Mouse (Mus musculus): ENCODE measurements around the gene Heg1.

The Heg1 gene

GRCm38 (mm10) chr16:33746074-33746676 is 62.0 kb downstream of the Heg1 start:
- no peak for DNase-seq

- DNase-seq: no peak
Measured at GRCm38 (mm10) chr16:33747346-33747954, 63.3 kb downstream of the Heg1 start.

GRCm38 (mm10) chr16:33747994-33748393 is 63.8 kb downstream of the Heg1 start:
- DNase-seq: no peak

- DNase-seq: peak in 1 of 2 experiments; percentile 20
Measured at GRCm38 (mm10) chr16:33751152-33751551, 67.0 kb downstream of the Heg1 start.

- peak; percentile 56 to 74 for DNase-seq
Measured at GRCm38 (mm10) chr16:33751590-33751989, 67.4 kb downstream of the Heg1 start.

- DNase-seq: no peak
Measured at GRCm38 (mm10) chr16:33752904-33753578, 68.9 kb downstream of the Heg1 start.

GRCm38 (mm10) chr16:33755293-33755692 is 71.1 kb downstream of the Heg1 start:
- DNase-seq: peak in 1 of 2 experiments; percentile 32

- DNase-seq: no peak
Measured at GRCm38 (mm10) chr16:33755961-33756360, 71.8 kb downstream of the Heg1 start.

- no peak for DNase-seq
Measured at GRCm38 (mm10) chr16:33756396-33756795, 72.2 kb downstream of the Heg1 start.

- no peak for DNase-seq
Measured at GRCm38 (mm10) chr16:33759207-33759606, 75.0 kb downstream of the Heg1 start.

- DNase-seq: no peak
Measured at GRCm38 (mm10) chr16:33760542-33760941, 76.4 kb downstream of the Heg1 start.

- no peak for DNase-seq
Measured at GRCm38 (mm10) chr16:33760996-33761395, 76.8 kb downstream of the Heg1 start.

- no peak for DNase-seq
Measured at GRCm38 (mm10) chr16:33764501-33765193, 80.5 kb downstream of the Heg1 start.

GRCm38 (mm10) chr16:33765477-33765876 is 81.3 kb downstream of the Heg1 start:
- DNase-seq: no peak

- DNase-seq: no peak
Measured at GRCm38 (mm10) chr16:33766309-33766708, 82.1 kb downstream of the Heg1 start.

- no peak for DNase-seq
Measured at GRCm38 (mm10) chr16:33766757-33767156, 82.6 kb downstream of the Heg1 start.

GRCm38 (mm10) chr16:33768491-33769278 is 84.5 kb downstream of the Heg1 start:
- no peak for DNase-seq

GRCm38 (mm10) chr16:33769848-33770247 is 85.7 kb downstream of the Heg1 start:
- peak in 1 of 2 experiments; percentile 31 for DNase-seq

- no peak for DNase-seq
Measured at GRCm38 (mm10) chr16:33770778-33771454, 86.7 kb downstream of the Heg1 start.

GRCm38 (mm10) chr16:33772809-33773208 is 88.6 kb downstream of the Heg1 start:
- no peak for DNase-seq

- no peak for DNase-seq
Measured at GRCm38 (mm10) chr16:33774972-33775371, 90.8 kb downstream of the Heg1 start.

GRCm38 (mm10) chr16:33775733-33776335 is 91.7 kb downstream of the Heg1 start:
- DNase-seq: no peak
